Mouse (Mus musculus) CH12.LX (cell line): ENCODE measurements around the gene Fam198b. TPM values are rescaled to one million over a fixed set of nuclear protein-coding genes. Genes with fewer than 3 reads are reported as not detected.

Experiments used
- DNase-seq: peaks from one replicate; pipeline ENCODE4 v3.0.0-alpha.2; 2013; ENCODE audit errors: extremely low read depth
- H3K27ac ChIP-seq: 2 replicates; pipeline ENCODE4 v1.5.1; 2012; ENCODE audit warnings: low read depth, mild to moderate bottlenecking, control low read depth, moderate library complexity; ENCODE audit not compliant: insufficient read depth
- H3K27me3 ChIP-seq: replicated peaks from 2 replicates; pipeline ENCODE3; 2012; ENCODE audit warnings: inconsistent platforms
- H3K36me3 ChIP-seq, 2 experiments: replicated peaks in 1 of 2; 2 replicates each; pipeline versions ENCODE3 to v1.6.1; 2012; ENCODE audit warnings: inconsistent platforms in 1 of 2, low read length in 1 of 2, mild to moderate bottlenecking in 1 of 2, mixed read lengths in 1 of 2, moderate library complexity in 1 of 2; ENCODE audit not compliant: control insufficient read depth in 1 of 2, insufficient read depth in 1 of 2
- H3K4me1 ChIP-seq, 2 experiments: 2 replicates each; pipeline ENCODE4 v1.6.1; 2012; ENCODE audit warnings: inconsistent platforms in 1 of 2, moderate library complexity in 1 of 2; ENCODE audit not compliant: insufficient read depth in 2 of 2, control insufficient read depth in 1 of 2
- H3K4me2 ChIP-seq: 2 replicates; pipeline ENCODE4 v1.6.1; 2012; ENCODE audit warnings: low read depth, mild to moderate bottlenecking, control low read depth; ENCODE audit not compliant: poor library complexity, insufficient read depth, severe bottlenecking
- H3K4me3 ChIP-seq, 3 experiments: fragments of 150-350 bp in 1 of 3; sonication (generic) in 1 of 3; replicated peaks in 1 of 3; 2 replicates each; pipeline versions ENCODE3 to v1.5.1; 2011 to 2012; ENCODE audit warnings: low read depth in 2 of 3, low read length in 2 of 3, mild to moderate bottlenecking in 2 of 3, moderate library complexity in 2 of 3, control low read depth in 1 of 3, improper control_type of control experiment in 1 of 3, inconsistent platforms in 1 of 3, mixed read lengths in 1 of 3; ENCODE audit not compliant: poor library complexity in 1 of 3
- H3K79me2 ChIP-seq: replicated peaks from 2 replicates; pipeline ENCODE4 v1.6.1; 2012; ENCODE audit warnings: mild to moderate bottlenecking, moderate library complexity; ENCODE audit not compliant: control insufficient read depth, poor library complexity, insufficient read depth, severe bottlenecking; ENCODE audit errors: extremely low read depth
- H3K9ac ChIP-seq: 2 replicates; pipeline ENCODE4 v1.6.1; 2012; ENCODE audit warnings: low read depth, mild to moderate bottlenecking, control low read depth, moderate library complexity; ENCODE audit not compliant: insufficient read depth
- H3K9me3 ChIP-seq: replicated peaks from 2 replicates; pipeline ENCODE3; 2012; ENCODE audit warnings: low read length, inconsistent platforms, mixed read lengths
- ELF1 ChIP-seq: IDR thresholded peaks from 2 replicates; pipeline ENCODE4 v1.6.1; 2014; ENCODE audit warnings: low read depth, mild to moderate bottlenecking, inconsistent platforms, low read length, improper control_type of control experiment
- IRF4 ChIP-seq: IDR thresholded peaks from 2 replicates; pipeline ENCODE4 v1.6.1; 2014; ENCODE audit warnings: low read depth, mild to moderate bottlenecking, inconsistent platforms, low read length, improper control_type of control experiment
- JUN ChIP-seq: IDR thresholded peaks from 2 replicates; pipeline ENCODE4 v1.6.1; 2011; ENCODE audit warnings: low read depth, mild to moderate bottlenecking, low read length, improper control_type of control experiment, moderate library complexity; ENCODE audit not compliant: insufficient read depth
- MXI1 ChIP-seq: IDR thresholded peaks from 2 replicates; pipeline ENCODE4 v1.6.1; 2011; ENCODE audit warnings: mild to moderate bottlenecking, low read depth, low read length, improper control_type of control experiment
- NRF1 ChIP-seq: IDR thresholded peaks from 2 replicates; pipeline ENCODE4 v1.6.1; 2014; ENCODE audit warnings: low read depth, mild to moderate bottlenecking, inconsistent platforms, low read length, improper control_type of control experiment, moderate library complexity
- POLR2A ChIP-seq: IDR thresholded peaks from 2 replicates; pipeline ENCODE4 v1.6.1; 2011; ENCODE audit warnings: low read depth, mild to moderate bottlenecking, improper control_type of control experiment, low read length
- RCOR1 ChIP-seq: conservative IDR thresholded peaks from 2 replicates; pipeline ENCODE4 v1.6.1; 2012; ENCODE audit warnings: low read depth, mild to moderate bottlenecking, inconsistent platforms, low read length, improper control_type of control experiment
- SIN3A ChIP-seq: IDR thresholded peaks from 2 replicates; pipeline ENCODE4 v1.6.1; 2012; ENCODE audit warnings: low read length, improper control_type of control experiment, inconsistent platforms
- TCF12 ChIP-seq: IDR thresholded peaks from 2 replicates; pipeline ENCODE4 v1.6.1; 2014; ENCODE audit warnings: low read depth, mild to moderate bottlenecking, inconsistent platforms, low read length, improper control_type of control experiment
- USF1 ChIP-seq: IDR thresholded peaks from 2 replicates; pipeline ENCODE4 v1.6.1; 2014; ENCODE audit warnings: low read depth, mild to moderate bottlenecking, inconsistent platforms, low read length, improper control_type of control experiment
- USF2 ChIP-seq: conservative IDR thresholded peaks from 2 replicates; pipeline ENCODE4 v1.6.1; 2011; ENCODE audit warnings: low read depth, low read length, improper control_type of control experiment
- ZC3H11A ChIP-seq: IDR thresholded peaks from 2 replicates; pipeline ENCODE4 v1.6.1; 2012; ENCODE audit warnings: low read depth, mild to moderate bottlenecking, inconsistent platforms, low read length, improper control_type of control experiment
- ZMIZ1 ChIP-seq: IDR thresholded peaks from 2 replicates; pipeline ENCODE4 v1.6.1; 2012; ENCODE audit warnings: low read depth, mild to moderate bottlenecking, inconsistent platforms, low read length, improper control_type of control experiment
- dilution Hi-C: fragments of 300-500 bp; cut with MboI; formaldehyde crosslinking; loops from 2 replicates; pipeline ENCODE4 v1.14.3; 2020; ENCODE audit warnings: low sequenced_read_pairs; ENCODE audit not compliant: extremely low pct_unique_long_range_greater_than_20kb, extremely low pct_ligation_motif_present
- in situ Hi-C: fragments of 300-500 bp; cut with MboI; formaldehyde crosslinking; loops from 3 replicates; pipeline ENCODE4 v1.14.3; 2019; ENCODE audit warnings: low sequenced_read_pairs, low pct_ligation_motif_present, low pct_unique_long_range_greater_than_20kb, mixed read lengths
- polyA plus RNA-seq: library from polyadenylated mRNA; unstranded; fragments of >175 nt; gene quantifications from 2 replicates; pipeline ENCODE4 v1.2.1, GENCODE M21; 2012; ENCODE audit warnings: low read depth; ENCODE audit not compliant: insufficient read length
- total RNA-seq, 2 experiments: library from RNA; depleted of rRNA; stranded (reverse); fragments of 300-350 nt in 1 of 2; fragments of >200 nt in 1 of 2; gene quantifications; 2 replicates each; pipeline ENCODE4 v1.2.3; 2012 to 2014

The Fam198b gene
- total and polyA plus RNA-seq, 3 experiments, result 1.2 to 8.5 (median 4.0) TPM

GRCm38 (mm10) chr3:79901734-79902133 lies 17.4 kb downstream of the Fam198b start:
- Histone ChIP-seq H3K4me2 (no peak overlapping the region), H3K79me2 (no peaks in the 10 kb centered on the region), H3K4me3 (no peak overlapping the region), H3K9ac (no peak overlapping the region), H3K36me3 (peaks cover 0 to 21% of the 10 kb centered on the region in 2 experiments), H3K27me3 (no peaks in the 10 kb centered on the region), H3K27ac (no peak overlapping the region), H3K9me3 (no peaks in the 10 kb centered on the region), H3K4me1 (peaks cover 0 to 8% of the 10 kb centered on the region in 2 experiments; a peak in 2 of 4 replicates)
- peak; percentile 20 for DNase-seq
- dilution Hi-C loops (no loop called here), in situ Hi-C loops (no loop called here)
- TF ChIP-seq MXI1 (no peak), ZMIZ1 (no peak), ELF1 (no peak), TCF12 (no peak), NRF1 (no peak)

GRCm38 (mm10) chr3:79903803-79904202 lies 19.5 kb downstream of the Fam198b start:
- Histone ChIP-seq H3K36me3 (peaks cover 0 to 16% of the 10 kb centered on the region in 2 experiments), H3K9me3 (no peaks in the 10 kb centered on the region), H3K4me2 (no peak overlapping the region), H3K27ac (no peak overlapping the region), H3K4me3 (no peak overlapping the region), H3K79me2 (no peaks in the 10 kb centered on the region), H3K27me3 (no peaks in the 10 kb centered on the region), H3K9ac (no peak overlapping the region), H3K4me1 (peaks cover 0 to 8% of the 10 kb centered on the region in 2 experiments; a peak in 2 of 4 replicates)
- dilution Hi-C loops, result no loop called here
- DNase-seq, result no peak
- in situ Hi-C loops, result no loop called here
- TF ChIP-seq IRF4, result no peak
- no peak for TF ChIP-seq USF2
- TF ChIP-seq RCOR1, result no peak
- no peak for TF ChIP-seq ZC3H11A
- TF ChIP-seq SIN3A, result no peak

- H3K79me2 ChIP-seq, result no peaks in the 10 kb centered on the region
- dilution Hi-C loops, result no loop called here
- no peak overlapping the region for H3K9ac ChIP-seq
- no peak overlapping the region for H3K4me2 ChIP-seq
- H3K36me3 ChIP-seq, result peaks cover 0 to 20% of the 10 kb centered on the region in 2 experiments
- in situ Hi-C loops, result no loop called here
- peaks cover 0 to 8% of the 10 kb centered on the region in 2 experiments; a peak in 2 of 4 replicates for H3K4me1 ChIP-seq
- TF ChIP-seq USF2 (no peak), SIN3A (no peak), POLR2A (no peak), USF1 (no peak), JUN (no peak)
- DNase-seq, result no peak
- H3K27ac ChIP-seq, result no peak overlapping the region
- H3K27me3 ChIP-seq, result no peaks in the 10 kb centered on the region
- no peak overlapping the region for H3K4me3 ChIP-seq
- H3K9me3 ChIP-seq, result no peaks in the 10 kb centered on the region
Measured at GRCm38 (mm10) chr3:79904238-79904757, 20.0 kb downstream of the Fam198b start.
